Mouse (Mus musculus) layer of hippocampus, adult 11-12 months (tissue): ENCODE results near the gene Kmt2b.

Source experiments
- DNase-seq: peaks from one replicate; pipeline ENCODE4 v3.0.0; 2022; ENCODE audit warnings: low spot score

Kmt2b gene

DNA sequence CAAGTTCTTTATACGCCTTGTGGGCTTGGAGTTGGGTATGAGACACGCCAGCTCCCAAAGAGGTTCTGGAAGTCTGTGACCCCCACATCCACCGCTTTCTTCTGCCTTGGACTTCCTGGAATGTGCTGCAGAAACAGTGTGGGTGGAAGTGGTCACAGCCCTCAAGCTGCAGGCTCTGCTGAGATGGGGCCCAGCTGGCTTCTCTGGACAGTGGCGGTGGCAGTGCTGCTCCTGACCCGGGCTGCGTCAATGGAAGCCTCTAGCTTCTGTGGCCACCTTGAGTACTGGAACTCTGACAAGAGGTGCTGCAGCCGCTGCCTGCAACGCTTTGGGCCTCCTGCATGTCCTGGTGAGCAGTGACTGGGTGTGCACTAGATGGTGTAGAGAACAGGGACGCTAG is 22.5 kb downstream of the Kmt2b start:
- DNase-seq: no peak

DNA sequence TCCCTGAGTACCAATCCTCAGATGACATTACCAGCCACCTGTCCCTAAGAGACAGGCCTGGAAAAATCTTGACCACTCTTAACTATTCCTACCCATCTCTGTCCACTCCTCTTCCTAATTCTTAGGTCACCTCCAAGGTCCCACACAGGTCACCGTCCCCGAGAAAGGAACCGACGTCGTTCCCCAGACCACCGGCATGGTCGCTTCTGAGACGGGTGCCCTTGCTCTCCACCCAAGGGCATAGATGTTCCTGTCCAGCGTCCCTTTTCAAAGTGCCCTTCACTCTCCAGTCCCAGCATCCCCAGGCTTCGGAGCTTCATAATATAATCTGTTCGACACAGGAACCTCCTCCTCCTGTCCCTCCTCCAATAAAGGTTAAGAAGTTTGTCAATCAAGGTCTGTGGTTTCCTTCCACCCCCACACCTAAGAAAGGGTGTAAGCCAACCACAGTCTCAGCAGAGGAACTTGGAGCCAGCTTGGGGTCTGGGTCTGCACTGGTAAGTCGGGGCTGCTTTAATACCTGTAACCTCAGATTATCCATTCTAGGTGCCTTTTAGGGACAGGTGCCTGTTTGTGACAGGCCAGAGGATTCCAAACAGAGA is 23.5 kb downstream of the Kmt2b start, which contains the start of gene Igflr1:
Igflr1 (plus strand) TSS at position 458 of the 602 bp plus-strand sequence.
- no peak for DNase-seq

DNA sequence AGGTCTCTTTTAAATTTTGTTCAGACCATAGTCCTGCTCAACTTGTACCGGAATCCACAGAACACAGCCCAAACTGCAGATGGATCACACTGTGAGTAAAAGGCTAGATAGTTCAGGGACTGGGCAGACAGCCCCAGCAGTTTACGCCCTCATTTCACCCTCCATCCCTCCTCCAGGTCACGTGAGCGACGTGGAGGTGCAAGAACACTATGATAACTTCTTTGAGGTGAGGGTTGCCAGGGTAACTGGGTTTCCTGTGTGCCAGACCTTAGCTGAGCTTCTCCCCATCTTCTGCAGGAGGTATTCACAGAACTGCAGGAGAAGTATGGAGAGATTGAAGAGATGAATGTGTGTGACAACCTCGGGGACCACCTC is 24.6 kb downstream of the Kmt2b start:
- DNase-seq: no peak

DNA sequence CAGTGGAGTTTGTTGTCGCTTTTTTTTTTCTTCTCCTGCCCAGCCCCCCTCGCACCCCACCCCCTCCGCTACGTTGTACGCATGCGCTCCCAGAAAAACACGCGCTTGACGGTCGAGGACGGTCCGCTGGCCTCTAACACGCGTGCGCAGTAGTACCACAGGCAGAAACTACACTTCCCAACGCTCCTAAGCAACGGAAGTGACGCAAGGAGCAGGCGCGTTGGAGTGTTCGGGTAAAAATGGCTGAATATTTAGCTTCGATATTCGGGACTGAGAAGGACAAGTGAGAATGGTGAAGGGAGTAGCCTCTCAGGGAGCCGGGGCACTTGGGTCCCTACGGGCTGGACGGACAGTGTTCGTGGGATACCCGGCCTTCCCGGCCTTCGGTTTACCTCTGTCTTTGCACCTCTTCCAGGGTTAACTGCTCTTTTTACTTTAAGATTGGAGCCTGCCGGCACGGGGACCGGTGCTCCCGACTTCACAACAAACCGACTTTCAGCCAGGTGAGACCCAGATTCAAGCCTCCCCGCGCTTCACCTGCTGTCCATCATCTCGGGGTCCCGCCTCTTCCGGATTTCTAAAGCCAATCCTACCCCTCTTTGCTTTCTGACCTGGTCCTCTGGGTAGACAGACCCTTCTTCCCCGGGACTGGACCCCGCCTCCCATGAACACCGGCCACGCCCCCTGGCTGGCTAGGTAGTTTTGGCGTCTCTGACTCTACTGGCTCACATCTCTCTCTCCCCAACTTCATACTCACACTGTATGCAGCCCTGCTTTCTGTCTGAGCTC is 25.2 kb downstream of the Kmt2b start, which contains the start of the genes U2af1l4, Gm49396 and Psenen:
U2af1l4 (plus strand) TSS at position 185 of the 789 bp plus-strand sequence.
Gm49396 (plus strand) TSS at position 228 of the 789 bp plus-strand sequence.
Psenen (minus strand) TSS at position 511 of the 789 bp plus-strand sequence.
- DNase-seq: peak; percentile 97

DNA sequence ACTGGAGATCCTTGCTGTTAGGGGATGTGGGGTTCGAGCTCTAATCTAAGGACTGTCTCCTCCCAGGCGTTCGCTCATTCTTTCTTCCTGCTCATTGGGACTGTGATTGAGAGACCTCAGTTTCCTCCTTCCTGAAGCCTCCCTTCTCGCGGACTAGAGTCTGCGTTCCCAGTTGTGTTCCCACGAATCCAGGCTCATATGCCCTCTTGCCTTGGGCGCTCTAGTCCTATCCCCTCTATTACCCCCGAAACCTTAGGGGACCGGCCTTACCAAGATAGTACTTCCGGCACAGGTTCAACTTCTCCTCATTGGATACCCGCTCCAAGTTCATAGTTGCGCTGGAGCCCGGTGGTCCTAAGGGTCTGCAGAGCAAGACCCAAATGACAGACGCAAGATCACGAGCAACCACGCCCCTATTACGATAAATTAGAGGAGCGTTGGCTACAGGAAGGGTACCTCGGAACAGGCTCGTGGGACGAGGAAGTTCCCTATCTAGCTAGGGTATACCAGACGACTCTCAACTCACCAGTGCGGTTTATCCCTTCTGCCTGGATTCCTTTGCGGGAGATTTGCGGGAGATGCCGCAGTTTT is 25.9 kb downstream of the Kmt2b start:
- no peak for DNase-seq

DNA sequence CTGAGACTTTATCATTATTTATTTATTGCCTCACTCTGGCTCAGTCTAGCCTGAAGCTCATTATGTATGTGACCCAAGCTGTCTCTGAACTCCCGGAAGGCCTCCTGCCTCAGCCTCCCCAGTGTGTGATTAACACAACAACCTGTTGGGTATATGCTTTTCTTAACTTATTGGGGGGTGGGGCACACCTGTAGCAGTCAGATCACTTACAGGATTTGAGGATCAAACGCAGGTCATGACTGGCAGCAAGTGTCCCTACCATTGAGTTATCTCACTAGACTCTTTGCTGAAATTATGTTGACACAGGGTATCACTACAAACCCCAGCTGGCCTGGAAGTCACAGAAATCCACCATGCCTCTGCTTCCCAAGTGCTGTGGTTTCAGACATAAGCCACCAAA is 28.2 kb downstream of the Kmt2b start:
- DNase-seq: no peak

DNA sequence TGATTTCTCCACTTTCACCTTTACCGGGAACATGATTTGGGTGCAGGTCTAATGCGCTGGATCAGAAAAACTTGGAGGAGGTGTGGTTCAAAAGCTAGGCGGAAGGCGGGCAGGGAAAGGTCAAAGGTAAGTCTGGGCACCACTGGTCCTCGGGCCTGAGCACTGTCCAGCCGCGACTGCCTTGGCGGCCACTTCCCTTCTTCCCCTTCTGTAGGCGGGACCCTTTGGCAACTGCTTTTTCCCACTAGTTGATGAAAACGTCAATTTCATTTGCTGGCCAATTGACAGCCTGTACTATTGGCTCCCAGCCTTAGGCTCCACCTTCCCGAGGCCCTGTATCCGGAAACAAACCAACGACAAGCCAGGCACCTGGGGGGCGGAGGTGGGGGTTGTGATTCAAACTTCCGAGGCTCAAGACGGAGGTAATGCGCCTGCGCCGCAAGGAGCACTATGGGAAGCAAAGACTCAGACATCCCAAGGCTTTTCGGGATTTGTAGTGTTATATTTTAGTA is 29.0 kb downstream of the Kmt2b start, which contains the start of gene Lin37:
Lin37 (minus strand) TSS at position 396 of the 512 bp plus-strand sequence.
- DNase-seq: peak; percentile 99

DNA sequence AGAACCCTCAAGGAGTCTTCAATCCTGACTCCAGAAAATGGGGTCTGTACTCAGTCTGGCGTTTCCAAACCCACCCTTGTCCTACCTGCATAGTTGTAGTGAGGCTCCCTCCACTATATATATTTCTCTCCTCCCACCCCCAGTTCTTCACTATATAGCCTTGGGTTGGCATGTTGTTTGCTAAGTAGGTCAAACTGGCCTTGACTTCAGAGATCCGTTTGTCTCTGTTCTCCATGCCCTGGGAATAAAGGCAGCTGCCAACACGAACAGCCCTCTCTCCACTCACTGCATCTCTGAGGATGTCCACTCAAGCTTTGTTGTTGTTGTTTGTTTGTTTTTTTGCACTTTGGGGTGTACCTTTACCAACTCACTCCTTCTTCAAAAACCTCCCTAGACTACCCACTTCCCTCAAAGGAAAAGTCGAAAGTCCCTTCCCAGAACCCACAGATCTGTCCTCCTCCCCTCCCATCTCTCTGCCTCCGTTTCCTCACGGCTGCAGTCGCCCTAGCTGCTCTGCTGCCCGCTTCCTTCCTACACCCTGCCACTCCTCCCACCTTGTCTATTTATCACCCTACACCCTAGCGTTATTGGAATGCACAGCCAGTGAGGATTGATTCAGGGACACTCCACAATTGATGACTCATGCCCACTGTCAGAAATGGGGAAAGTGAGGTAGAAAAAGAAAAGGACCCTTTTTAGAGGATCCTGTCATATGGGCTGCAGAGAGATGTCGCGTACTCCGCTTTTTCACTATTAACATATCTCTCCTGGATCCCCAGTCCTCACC is 29.7 kb downstream of the Kmt2b start:
- no peak for DNase-seq

DNA sequence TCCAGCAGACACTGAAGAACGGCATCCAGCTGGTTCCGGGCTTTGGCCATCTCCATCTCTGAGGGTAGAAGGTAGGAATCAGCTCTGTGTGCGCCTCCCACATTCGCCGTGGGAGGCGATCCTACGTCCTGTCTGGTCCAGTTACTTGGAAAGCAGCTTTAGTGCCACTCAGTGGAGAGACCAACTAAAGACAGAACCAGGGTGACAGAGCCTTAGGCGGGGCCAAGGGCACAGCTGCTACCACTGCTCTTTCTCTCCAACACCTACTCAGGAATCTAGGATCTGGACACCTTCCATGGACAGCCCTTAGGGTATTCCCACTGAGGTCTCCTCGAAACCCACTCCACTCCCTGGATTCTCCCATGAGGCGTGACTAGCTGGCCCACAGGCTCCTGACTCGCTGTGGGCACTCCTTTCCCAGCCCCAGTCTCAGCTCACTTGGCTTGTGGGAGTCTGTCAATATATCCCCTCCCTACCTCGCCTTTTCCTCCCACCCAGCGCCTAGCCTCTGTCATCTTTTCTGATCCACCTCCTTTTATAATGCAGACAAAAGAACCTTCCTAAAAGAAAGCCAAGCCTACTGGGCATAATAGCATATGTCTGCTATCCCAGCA is 30.5 kb downstream of the Kmt2b start:
- DNase-seq: no peak

DNA sequence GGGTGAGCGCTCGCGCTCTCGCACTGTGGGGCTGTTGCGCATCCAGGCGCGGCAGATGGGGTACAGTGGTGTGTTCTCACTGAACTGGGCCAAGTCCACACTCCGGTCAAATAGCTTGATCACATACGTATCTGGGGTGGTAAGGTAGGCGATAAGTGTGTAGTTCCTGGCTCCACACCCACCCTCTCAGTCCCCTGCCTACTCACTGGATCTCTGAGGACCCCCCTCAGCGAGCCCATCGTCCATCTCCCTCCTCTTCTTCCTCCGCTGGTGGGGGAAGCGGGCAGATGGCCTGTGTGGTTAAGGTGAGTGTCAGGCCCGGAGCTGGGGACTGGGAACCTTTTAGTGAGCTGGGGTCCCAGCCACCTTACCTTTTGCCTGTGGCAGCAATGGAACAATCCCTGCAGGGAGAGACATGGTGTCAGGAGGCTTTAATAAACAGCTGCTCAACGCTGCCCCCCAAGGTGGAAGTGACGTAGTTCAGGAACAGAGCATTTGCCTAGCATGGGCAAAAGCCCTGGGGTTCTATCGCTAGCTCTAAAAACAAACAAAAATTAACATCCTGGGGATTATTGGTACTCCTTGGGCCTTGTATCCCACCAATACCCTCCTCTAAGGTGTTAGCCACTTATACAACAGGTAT is 31.5 kb downstream of the Kmt2b start:
- DNase-seq: no peak

DNA sequence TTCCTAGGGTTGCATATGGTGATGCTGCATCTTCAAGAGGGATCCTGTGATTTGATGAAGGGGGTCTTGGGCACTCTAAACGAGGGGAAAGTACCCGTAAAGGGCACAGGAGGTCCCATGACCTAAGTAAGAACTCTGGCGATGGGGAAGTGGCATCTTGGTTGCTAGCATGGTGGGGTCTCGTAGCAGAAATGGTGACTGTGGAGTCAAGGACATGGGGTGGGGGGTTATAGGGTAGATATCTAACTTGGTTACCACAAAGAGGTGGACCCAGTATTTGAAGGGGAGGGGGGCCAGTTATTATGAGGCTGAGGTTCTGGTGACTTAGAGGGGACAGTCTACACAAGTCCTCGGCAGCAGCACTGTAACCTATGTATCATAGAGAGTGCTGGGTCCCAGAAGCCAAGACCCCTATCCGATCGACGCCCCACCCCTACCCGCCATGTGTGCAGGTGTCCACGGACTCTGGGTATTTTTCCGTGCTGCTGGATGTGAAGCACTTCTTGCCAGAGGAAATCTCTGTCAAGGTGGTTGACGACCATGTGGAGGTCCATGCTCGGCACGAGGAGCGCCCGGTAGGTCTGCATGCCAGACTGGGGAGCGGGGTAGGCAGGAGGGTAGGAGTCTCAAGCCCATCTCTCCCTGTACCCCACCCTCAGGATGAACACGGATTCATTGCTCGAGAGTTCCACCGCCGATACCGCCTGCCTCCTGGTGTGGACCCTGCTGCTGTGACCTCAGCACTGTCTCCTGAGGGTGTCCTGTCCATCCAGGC is 34.5 kb downstream of the Kmt2b start:
- no peak for DNase-seq

DNA sequence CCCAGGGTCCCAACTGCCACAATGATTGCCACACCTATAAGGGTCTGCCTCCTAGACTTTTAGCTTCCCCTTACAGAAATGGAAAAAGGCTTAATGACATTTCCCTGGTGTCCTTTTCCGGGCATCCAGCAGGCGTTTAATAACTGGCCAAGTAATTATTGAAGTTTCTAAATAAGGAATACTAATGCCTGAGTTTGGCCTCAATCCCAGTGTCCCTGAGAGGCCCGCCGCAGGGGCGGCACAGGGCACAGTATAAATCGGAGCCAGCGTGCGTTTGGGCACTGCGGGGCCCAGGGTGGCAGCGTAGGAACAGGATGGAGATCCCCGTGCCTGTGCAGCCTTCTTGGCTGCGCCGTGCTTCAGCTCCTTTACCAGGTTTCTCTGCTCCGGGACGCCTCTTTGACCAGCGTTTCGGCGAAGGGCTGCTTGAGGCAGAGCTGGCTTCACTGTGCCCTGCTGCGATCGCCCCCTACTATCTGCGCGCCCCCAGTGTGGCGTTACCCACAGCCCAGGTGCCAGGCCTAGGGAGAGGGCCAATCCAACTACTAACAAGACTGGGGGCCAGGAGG is 35.4 kb downstream of the Kmt2b start:
- no peak for DNase-seq

DNA sequence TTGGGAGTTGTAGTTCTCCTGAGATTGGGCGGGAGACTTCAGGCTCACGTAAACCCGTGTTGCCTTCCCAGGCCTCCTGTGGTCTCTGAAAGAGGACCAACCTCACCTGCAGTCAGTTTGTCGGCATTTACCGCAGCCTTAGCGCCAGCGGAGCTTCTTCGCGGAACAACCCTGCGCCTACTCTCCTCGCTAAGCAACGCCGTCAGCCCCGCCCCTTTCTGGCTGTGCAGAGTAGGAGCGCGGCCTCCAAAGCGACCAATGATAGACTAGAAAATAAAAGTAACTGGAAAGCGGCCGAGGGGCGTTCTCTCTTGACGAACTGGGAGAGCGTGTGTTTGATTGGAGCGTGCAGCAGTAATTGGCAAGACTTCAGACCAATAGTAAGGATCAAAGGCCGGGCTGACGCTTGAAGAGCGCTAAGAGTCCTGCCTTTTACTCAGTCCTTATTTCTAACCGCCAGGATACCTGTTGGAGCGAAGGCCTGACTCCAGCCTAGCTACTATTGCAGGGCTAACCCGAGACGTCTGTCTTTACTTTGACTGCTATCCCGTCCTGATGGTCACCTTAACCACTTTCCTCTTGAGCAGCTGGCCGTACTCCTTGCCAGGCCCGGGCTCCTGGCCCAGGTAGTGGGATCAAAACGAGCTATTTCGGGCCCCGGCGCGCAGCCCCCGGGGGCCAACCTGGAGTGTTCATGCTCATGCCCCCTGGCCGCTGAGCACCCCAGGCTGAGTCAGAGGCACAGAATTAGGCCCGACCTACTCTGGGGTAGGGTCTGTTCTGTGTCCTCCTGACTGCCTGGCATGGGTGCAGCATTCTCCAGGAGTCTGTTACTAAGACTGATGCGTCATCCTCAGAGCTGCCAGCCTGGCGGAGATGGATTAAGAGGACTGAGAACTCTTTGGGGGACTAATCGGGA is 36.2 kb downstream of the Kmt2b start, which contains the start of the genes Hspb6 and Proser3:
Hspb6 (plus strand) TSS at position 77 of the 919 bp plus-strand sequence.
Proser3 (minus strand) TSS at position 198 of the 919 bp plus-strand sequence.
- DNase-seq: peak; percentile 99

DNA sequence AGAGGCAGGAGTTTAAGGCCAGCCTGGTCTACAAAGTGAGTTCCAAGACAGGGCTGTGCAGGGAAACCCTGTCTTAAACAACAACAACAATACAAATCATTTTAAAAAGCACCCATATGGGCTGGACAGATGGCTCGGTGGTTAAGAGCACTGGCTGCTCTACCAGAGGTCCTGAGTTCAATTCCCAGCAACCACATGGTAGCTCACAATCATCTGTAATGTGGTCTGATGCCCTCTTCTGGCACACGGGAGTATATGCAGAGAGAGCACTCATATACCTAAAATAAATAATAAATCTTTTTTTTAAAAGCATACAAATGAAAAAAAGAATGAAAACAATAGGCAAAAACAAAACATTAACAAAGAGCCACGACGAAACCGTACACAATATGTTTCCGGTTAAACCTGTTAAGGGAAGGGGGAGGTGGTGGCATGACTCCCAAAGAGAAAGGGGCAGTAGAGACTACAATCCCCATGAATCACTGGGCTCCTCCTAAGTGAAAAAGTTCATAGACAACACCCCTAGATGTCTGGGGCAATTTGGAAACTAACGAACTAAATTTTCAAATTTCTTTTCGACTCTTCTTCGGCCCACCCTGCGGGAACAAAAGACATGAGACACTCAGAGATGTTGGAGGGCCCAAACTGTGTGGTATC is 37.0 kb downstream of the Kmt2b start:
- DNase-seq: no peak

DNA sequence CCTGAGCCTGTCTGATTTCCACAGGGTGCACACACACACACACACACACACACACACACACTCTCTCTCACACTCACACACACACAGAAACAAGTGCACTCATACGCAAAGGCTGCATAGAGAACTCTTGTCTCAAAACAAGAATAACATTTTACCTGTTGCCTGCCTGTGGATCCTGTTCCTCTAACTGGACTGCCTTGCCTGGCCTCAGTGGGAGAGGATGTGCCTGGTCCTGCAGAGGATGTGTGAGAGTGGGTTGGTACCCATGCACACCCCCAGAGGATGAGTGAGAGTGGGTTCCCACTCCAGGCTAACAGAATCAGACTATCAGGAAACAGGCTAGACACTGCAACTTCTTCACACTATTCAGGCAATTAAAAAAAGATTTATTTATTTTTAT is 37.9 kb downstream of the Kmt2b start:
- DNase-seq: no peak

DNA sequence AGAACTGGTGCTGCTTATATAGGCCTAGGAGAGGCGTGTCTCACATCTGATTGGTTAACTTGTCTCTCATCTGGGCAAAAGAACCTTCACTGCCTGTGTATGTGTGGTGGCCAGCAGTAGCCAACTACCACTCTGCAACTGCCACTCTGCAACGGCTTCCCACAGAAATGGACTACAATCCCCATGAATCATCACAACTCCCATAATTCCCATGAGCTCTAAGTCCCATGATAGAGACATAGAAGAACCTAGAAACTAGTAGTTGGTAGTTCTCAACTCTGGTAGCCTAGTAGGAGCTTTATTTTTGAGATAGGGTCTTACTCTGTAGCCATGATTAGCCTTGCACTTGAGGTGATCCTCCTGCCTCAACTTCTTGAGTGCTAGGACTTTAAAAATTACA is 38.6 kb downstream of the Kmt2b start:
- DNase-seq: no peak

DNA sequence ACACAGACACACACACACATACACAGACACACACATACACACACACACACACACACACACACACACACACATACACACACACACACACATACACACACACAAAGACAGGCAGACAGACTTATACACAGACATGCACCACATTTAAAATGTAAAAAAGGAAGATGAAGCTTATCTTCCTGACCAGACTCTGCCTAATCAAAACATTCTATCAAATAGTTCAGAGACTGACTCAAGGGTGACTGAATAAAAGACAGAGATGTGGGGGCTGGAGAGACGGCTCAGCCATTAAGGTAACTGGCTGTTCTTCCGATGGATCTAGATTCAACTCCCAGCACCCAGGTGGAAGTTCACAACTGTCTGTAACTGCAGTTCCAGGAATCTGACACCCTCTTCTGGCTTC is 44.2 kb downstream of the Kmt2b start:
- DNase-seq: no peak

DNA sequence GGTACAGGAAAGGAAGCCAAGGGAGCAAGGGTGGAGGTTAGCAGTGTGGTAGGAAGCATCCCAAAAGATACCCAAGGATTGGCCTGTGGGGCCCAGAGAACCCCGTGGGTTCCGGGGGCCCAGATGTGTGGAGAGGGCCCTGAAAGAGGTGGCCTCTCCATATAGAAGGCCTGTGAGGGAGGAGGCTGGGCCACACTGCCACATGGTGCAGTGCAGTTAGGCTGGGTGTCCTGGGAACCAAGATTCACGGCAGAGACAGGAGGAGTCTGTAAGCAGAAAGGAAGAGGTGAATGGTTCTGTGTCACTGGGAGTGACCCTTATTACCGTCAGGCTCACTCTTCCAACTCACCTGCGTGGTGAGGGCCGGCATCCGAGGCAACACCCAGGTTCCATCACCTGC is 48.0 kb downstream of the Kmt2b start:
- no peak for DNase-seq
